Mouse (Mus musculus): ENCODE measurements around the gene Chil1.

Chil1 gene

GRCm38 (mm10) chr1:134204230-134204629, 22.3 kb downstream of the Chil1 start:
- no peak for DNase-seq (ENCODE audit: low spot score in 2 of 2)

GRCm38 (mm10) chr1:134205296-134206018, 23.5 kb downstream of the Chil1 start:
- no peak for DNase-seq (ENCODE audit: low spot score in 2 of 2)

- peak in 1 of 2 experiments; percentile 29 for DNase-seq (ENCODE audit: low spot score in 2 of 2)
Observed at GRCm38 (mm10) chr1:134206085-134206484, 24.1 kb downstream of the Chil1 start.

GRCm38 (mm10) chr1:134210179-134210755, 28.3 kb downstream of the Chil1 start:
- DNase-seq (ENCODE audit: low spot score in 2 of 2): no peak

- no peak for DNase-seq (ENCODE audit: low spot score in 2 of 2)
Observed at GRCm38 (mm10) chr1:134211043-134211442, 29.1 kb downstream of the Chil1 start.

- no peak for DNase-seq (ENCODE audit: low spot score in 2 of 2)
Observed at GRCm38 (mm10) chr1:134211631-134212030, 29.7 kb downstream of the Chil1 start.

GRCm38 (mm10) chr1:134212351-134212750, 30.4 kb downstream of the Chil1 start:
- no peak for DNase-seq (ENCODE audit: low spot score in 2 of 2)

GRCm38 (mm10) chr1:134213405-134213804, 31.4 kb downstream of the Chil1 start:
- no peak for DNase-seq (ENCODE audit: low spot score in 2 of 2)

GRCm38 (mm10) chr1:134215059-134215458, 33.1 kb downstream of the Chil1 start:
- DNase-seq (ENCODE audit: low spot score in 2 of 2): no peak

GRCm38 (mm10) chr1:134215751-134216628, 34.0 kb downstream of the Chil1 start:
- DNase-seq (ENCODE audit: low spot score in 2 of 2): no peak

- DNase-seq (ENCODE audit: low spot score in 2 of 2): no peak
Observed at GRCm38 (mm10) chr1:134216629-134216971, 34.6 kb downstream of the Chil1 start.

GRCm38 (mm10) chr1:134217028-134217481, 35.1 kb downstream of the Chil1 start:
- no peak for DNase-seq (ENCODE audit: low spot score in 2 of 2)

GRCm38 (mm10) chr1:134217942-134218341, 36.0 kb downstream of the Chil1 start:
- DNase-seq (ENCODE audit: low spot score in 2 of 2): no peak

GRCm38 (mm10) chr1:134219608-134220007, 37.6 kb downstream of the Chil1 start:
- no peak for DNase-seq (ENCODE audit: low spot score in 2 of 2)

- DNase-seq (ENCODE audit: low spot score in 2 of 2): no peak
Observed at GRCm38 (mm10) chr1:134221172-134221571, 39.2 kb downstream of the Chil1 start.

GRCm38 (mm10) chr1:134222122-134223055, 40.4 kb downstream of the Chil1 start:
- DNase-seq (ENCODE audit: low spot score in 2 of 2): no peak

GRCm38 (mm10) chr1:134224649-134225227, 42.8 kb downstream of the Chil1 start:
- DNase-seq (ENCODE audit: low spot score in 2 of 2): no peak

GRCm38 (mm10) chr1:134225375-134225774, 43.4 kb downstream of the Chil1 start:
- no peak for DNase-seq (ENCODE audit: low spot score in 2 of 2)

- no peak for DNase-seq (ENCODE audit: low spot score in 2 of 2)
Observed at GRCm38 (mm10) chr1:134226739-134227138, 44.8 kb downstream of the Chil1 start.

GRCm38 (mm10) chr1:134229806-134230575, 48.0 kb downstream of the Chil1 start:
- DNase-seq (ENCODE audit: low spot score in 2 of 2): no peak

All from urinary bladder, adult 18-20 months (tissue).